Mouse (Mus musculus) embryo, embryonic 11 days (tissue): Measurements from ENCODE around the gene Gabrb1.

Source experiments
- DNase-seq: peaks from one replicate; pipeline ENCODE4 v3.0.0-alpha.2; 2015

The Gabrb1 gene

DNA sequence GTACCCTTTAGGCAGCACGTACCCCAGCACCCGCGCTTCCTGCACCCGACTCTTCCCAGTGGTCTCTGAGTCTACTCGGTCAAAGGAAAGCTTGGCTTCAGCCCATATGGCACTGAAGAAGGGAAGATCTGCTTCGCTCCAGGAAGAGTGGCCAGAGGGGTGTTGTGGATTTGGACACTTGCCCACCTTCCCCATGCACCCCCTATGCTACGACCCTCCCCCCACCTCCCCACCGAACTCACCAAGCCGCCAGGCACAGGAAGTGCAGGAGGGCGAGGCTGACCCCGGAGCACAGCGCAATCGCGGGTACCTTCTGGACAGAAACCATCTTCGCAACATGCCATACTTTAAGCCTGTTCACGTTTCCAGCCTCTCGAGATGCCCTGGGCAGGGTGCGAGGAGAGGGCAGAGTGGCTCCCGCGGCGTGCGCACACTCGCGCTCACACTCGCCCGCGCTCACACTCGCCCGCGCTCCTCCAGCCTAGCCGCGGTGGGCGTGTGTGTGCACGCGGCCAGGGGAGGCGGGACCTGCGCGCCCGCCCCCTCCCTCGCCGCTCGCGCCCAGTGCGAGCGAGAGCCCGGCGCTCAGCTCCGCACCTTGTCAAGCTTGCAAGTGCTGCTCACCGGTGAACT, at the start of gene Gabrb1:
TSS of gene Gabrb1 (plus strand) at position 632 of the 633 bp plus-strand sequence.
- peak; percentile 80 for DNase-seq

DNA sequence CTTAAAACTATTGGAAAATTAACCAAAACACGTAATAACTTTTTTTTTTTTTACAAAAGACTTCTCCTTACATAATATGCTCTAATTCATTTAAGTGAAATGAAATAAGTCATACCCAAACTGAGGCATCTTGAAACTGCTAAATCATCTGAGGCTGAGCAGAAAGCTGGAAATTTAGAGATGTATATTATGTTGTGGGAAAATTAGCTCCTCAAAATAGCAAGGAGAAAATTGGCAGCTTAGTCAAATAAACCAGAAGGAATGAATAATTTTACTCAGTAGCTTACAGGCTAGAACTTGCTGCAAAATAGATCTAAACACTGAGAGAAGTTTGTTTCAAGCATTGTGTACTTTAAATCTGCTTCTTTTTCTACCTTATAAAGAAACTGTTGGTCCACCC, 49.2 kb upstream of the Gabrb1 start:
- DNase-seq: no peak

DNA sequence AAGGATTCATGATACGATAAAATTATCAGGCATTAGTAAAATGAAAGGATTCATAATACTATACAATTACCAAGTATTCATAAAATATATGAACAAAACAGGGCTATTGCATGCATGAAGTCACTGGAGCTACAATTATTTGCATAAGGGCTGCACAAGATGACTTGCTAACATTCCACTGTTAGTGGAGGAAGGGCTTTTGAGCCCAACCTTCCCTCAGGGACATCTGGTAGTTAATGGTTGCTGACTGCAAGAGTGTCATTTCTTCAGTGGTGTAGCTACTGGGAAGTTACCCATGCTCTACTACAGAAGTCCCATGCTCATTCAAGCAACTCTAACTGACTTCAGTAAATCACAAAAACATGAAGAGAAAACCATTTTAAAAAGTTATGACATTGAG, 43.6 kb upstream of the Gabrb1 start:
- DNase-seq: no peak

DNA sequence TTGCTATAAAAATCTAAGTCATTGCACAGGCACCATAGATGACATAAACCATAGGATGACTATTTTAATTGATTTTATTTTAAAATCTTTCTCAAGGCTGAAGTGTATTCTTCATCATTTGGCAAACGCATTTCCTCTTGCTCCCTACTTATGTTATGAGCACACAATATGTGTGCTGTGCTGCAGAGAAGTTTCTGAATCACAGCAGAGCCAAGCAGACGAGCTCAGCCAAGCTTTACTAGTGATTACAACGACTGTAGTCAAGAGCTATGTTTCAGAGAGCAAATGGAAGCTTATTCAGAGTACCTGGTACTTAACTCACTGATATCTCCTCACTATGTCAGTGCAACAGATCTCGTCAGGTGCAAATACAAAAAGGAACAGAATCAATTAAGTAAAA, 41.2 kb upstream of the Gabrb1 start:
- no peak for DNase-seq

DNA sequence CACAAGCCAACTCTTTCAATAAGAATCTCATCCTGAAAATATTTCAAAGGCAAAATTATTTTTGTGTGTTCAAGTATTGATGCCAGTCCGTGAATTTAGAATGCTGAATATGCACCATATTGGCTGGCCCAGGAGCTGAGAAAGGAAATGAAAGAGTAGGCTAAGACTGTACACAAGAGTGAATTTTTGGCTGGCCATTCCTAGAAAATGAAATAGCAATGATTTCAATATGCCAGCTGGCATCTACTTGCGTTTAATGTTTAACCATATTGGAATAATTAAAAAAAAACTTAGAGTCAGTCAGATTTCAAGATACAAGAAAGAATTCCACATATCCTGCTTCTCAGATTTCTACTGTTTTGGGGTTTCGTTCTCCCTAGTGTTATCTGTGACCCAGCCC, 30.1 kb upstream of the Gabrb1 start:
- DNase-seq: no peak

DNA sequence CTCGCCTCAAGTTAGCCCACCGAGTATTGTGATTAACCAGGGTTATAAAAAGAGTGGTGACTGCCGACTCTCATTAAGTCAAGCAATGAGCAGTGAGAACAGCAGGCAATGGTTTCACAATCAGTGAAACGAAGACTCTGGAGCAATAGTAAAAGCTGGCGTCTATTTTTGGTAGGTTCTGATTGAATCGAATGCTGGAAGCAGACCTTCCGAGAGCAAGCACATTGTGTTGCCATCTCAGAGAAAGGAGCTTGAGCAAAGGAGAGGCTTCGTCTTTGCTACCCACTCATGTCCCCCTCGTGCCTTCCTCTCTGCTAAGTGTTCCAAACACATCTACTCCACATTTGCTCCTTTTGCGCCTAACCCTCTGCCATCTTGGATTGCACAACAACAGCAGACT, 18.1 kb upstream of the Gabrb1 start:
- DNase-seq: no peak

DNA sequence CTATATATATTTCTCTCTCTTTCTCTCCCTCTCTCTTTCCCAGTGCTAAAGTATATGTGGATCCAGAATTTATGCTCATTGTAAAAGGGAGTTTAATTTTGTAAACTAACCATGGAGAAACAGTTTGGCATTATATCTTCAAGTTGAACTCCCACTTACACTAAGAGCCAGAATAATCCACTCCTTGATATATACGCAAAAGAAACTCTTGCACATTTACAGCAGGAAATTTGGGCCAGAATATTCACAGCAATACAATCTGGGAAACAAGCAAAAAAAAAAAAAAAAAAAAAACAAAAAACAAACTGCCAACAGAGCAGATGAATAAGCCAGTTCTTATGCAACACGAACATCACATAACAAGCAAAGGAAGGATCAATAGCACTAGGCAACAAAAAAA, 9.8 kb upstream of the Gabrb1 start:
- DNase-seq: no peak

DNA sequence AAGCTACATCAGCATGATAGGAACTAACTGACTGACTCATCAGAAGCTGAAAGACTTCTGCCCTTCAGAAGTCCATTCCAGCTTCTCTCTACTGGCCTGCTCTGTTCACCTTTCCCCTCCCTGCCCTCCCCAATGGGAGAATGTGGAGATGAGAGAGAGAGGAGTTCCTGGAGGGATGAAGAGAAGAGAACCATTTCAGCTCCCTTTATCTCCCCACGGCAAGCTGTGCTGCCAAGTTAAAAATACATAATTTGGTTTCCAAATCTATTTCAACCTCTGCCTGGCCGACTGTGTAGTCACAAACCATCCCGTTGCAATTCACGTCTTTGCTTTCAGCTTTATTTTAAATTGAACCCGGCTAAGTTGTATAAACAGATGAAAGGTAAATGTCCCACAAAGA, 3.9 kb upstream of the Gabrb1 start:
- DNase-seq: no peak

DNA sequence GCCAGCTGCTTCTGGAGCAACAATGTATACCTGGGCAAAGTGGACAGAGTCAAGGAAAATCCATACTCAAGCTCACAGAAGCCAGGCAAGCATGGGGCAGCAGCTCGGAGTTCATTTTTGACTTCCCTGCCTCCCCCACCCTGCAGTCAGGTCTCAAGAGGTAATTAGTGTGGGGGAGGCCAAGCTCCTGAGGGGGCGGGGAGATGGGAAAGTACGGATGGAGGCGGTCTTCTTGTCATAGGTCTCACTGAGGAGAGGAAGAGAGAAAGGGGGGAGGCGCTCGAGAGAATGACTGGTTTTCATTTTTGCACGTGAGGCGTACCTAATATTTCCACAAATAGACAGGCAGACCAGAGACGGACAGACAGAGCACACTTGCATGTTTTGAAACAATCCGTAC, 1.1 kb upstream of the Gabrb1 start:
- DNase-seq: no peak

DNA sequence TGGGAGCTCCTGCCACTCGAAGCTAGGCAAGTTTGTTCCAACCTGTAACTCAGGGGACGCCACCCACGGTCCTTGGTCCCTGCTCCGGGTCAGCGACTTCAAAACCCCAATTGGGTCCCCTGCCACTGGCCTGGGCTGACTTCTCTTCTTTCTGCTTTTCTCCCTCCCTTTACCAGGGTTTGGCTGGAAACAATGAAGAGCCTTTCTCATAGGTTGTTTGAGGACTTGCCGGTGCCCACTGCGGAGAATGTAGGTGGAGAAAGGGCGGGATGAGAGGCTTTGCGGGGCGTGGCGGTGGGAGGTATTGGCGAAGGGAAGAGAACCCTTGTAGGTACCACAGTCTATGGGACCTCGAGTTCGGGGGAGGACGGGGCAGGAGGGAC, 193 bp downstream of the Gabrb1 start, which contains the start of gene Gabra4:
TSS of gene Gabra4 (minus strand) at position 194 of the 383 bp plus-strand sequence.
- no peak for DNase-seq

DNA sequence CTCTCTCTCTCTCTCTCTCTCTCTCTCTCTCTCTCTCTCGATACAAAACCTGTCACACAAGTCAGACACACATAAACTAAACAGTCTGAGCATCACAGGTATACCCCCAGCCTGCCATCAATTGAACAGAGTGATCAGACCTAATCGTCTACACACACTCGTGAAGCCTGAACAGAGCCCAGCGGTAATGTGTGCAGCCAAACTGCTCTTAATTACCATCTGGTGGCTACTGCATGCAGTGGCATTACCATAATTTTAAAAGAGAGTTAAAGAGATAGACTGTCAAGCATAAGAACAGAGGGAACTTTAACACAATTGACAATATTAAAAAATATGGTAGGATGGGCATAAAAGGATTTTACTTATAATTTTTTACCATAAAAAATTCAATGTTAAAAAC, 7.7 kb downstream of the Gabrb1 start:
- DNase-seq: no peak

DNA sequence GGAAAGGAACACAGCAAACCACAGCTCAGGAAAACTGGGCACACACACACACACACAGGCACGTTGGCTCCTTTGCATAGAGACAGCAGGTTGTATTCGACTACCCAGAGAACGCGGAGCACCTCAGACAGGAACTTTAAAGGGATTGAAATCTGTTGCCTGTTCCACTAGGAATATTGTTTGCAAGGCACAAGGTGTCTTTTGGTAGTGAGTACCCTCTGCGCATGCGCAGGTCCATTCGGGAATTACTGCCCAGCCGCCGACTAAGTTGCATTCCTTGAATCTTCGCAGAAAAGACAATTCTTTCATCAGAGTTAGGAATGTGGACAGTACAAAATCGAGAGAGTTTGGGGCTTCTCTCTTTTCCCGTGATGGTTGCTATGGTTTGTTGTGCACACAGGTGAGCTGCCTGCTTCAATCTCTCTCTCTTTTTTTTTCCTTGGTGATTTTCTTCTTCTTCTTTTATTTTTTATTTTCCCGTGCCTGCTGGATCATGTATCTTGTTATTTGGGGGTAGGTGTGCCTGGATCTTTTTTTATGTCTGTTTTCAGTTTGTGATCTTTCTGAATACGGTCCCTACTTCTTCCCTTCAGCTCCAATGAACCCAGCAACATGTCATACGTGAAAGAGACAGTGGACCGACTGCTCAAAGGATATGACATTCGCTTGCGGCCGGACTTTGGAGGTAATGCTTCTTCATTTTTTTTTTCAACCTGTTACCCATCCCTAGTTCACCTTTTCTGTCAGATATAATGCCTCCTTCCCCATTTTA, 42.0 kb downstream of the Gabrb1 start:
- DNase-seq: peak; percentile 80

DNA sequence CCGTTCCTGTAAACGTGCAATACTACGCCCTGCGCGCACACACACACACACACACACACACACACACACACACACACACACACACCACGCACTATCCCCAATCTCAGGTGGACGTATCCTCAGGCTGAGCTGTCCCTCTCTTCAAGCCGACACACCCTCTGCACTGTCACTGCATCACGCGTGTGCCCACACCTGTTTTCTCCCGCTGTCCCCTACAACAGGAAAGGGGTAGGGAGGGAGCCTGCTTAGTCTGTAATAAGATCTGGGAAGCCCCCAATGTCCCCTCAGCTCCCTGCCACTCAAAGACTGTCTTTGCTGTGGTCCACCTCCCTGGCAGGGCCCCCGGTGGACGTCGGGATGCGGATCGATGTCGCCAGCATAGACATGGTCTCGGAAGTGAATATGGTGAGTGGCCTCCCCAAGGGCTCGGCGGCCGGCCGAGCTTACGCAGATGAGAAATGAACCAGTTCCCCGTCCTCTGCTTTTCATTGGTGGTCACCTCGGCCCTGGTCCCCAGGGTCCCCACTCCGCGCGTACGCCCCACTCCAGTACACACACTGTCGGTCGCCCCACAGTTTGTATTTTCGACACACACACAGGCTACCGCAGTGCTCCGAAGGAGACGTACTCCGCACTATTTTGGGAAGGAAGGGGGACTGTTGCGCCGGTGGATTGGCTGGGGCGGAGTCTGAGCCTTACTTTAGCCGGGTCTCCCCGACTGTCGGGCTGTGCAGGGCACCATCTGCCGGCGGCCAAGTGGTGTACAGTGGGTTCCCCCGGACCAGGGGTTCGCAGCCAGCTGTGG, 42.8 kb downstream of the Gabrb1 start:
- DNase-seq: peak; percentile 81

DNA sequence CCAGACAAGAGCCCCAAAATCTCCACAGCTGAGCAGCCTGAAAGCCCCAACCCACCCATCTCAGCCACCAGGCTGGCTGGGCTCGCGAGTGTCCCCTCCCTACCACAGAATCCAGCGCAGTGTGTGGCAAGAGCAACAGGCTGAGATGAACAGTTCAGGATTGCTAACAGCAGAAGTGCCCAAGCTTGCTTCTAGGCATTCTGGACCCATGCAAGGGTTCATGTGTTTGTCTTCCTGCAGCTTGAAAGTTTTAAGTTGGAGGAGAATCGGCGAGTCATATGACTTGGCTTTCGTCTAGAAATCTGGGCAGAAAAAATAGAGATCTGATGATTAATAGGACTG, 43.3 kb downstream of the Gabrb1 start:
- DNase-seq: no peak

DNA sequence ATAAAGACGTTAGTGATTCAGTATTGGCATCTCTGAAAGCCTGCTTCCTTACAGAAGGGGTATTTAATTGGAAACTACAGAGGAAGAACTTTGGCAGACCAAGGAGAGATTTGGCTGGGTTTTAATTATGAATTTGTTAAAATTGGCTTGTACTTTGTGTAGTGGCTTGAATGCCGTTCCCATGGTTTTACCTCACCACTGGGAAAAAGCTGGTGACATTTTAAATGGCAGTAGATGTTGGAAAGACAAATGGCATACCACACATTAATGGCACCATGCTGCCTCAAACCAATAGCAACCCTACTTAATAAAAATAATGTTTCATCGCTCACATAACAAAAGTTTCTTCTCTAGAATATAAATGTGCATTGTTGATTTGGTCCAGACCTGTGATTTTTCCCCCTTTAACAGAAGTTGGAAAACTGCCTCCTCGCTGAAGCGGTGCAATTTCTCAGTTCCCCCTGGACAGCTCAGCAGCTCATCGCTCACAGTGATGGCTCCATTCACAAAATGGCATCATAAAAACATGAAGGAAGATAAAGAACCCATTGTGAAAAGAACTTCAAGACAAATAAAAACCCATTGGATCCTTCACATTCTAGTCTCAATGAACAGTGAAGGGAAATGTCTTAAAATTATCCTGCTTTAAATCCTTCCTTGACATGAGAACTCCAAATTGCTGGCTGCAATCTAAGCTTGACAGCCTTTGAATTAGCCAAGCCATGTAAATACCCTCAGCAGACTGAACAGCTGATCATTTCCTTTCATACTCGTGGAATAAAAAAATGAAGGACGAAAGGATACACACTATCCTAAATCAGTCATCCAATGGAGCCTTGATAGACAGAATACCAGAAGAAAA, 75.2 kb downstream of the Gabrb1 start:
- no peak for DNase-seq

DNA sequence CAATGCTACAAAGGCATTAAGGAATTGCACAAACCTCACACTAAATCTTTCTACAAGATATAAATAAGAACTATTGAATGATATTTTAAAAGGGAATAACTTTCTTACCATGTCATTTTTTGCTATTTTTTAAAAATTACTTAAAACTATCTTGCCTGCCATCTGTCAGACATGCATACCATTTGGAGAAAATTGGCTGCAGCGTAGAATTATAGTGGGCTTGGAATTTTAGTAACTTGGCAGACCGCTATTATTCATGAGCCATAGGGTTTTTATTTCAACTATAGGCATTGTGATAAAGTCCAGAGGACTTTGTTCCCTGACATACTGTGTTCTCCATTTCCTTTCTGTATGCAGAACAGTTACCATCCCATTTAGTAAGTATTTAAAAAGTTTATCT, 89.5 kb downstream of the Gabrb1 start:
- no peak for DNase-seq

DNA sequence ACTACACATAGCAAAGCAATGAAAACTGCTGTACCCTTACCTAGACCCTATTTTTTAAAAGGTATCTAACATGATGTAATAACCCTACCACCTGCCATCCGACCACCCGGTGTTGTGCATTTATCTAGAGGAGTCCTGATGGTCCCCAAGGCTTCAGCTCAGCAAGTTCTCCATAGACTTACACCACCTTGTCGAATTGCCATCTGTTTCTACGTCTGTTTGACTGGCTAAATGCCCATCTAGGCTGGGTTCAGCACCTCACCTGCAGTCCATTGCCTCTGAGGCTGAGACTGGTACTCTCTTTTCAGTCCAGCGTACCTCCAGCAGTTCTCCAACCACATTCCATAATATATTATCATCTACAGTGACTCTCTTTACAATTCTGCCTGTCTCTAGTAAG, 96.1 kb downstream of the Gabrb1 start:
- no peak for DNase-seq

DNA sequence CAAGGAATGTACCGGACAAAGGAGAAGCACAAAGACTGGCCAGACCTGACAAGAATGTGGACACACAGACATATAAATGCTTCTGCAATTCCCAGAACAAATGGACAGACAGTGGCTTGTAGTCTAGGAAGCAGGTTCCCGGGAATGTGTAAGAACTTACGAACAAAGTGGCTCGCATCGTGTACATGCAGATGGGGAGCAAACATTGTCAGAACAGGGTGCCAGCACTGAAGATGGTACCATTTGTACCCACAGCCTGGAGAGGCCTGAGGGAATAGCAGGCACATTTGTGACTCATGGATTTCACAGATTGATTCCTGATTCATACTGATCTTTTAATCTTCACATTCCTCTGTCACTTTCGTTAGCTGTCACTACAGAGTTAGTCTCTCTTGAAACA, 103.2 kb downstream of the Gabrb1 start:
- DNase-seq: no peak

DNA sequence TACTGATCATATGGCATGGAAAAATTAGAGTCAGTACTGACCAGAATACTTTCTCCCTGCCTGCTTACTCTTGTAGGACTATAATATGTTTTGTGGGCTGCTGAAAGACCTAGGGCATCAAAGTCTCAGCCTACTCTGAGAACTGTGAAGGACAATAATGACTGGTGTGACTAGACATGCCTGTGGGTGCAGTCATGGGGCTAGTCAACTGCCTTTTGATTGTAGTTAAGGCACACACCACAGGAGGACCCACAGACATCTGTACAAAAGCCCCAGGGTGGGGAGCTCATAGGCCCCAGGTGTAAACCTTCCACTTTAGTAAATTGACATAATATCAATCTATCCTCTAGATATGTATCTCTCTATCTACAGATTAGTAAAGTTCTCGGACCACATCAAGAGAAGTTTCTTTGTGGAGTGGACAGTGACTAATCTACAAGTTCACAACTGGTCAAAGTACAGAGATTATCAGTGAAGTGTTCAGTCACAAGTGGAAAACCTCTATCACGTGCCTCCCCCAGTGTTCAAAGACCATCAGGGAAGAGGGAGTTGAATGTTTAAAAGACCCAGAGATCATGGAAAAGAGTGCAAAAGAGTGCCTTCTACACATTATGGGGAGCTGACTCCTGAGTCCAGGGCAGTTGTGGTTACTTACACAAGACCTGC, 123.7 kb downstream of the Gabrb1 start:
- DNase-seq: no peak

DNA sequence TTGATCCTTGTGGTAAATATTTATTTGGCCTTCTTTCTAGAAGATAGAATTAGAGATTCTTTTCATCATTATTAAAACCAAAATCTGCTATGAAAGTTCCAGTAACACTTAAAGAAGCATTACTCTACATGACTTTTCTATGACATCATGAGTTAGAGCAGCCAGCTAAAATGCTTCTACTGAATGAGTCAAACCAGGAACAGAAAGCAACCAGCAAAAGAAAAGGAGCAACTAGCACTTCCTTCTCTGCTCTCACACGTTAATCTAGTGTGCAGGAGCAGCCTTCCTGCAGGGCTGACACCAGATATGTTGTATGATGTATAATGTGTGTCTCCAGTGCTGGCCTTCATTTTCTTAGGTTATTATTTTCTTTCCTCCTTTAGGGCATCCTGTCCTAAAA, 164.9 kb downstream of the Gabrb1 start:
- no peak for DNase-seq

DNA sequence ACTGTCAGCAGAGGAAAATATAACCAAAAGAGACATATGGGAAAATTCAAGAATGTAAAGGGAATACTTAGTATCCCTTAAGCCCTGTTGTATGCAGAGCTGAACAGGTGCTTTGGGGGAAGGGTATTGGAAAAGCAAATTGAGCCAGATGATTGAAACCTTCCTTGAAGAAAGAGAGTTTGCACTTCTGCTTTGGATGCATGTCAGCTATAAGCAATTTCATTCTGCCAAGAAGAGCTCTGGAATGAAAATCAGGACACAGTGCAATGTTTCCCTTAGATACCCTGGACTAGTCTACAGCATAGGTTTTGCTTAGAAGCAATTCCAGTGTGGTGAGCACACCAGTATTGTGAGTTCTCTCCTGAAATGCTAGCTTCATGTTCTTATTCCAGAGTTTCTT, 170.4 kb downstream of the Gabrb1 start:
- DNase-seq: no peak

DNA sequence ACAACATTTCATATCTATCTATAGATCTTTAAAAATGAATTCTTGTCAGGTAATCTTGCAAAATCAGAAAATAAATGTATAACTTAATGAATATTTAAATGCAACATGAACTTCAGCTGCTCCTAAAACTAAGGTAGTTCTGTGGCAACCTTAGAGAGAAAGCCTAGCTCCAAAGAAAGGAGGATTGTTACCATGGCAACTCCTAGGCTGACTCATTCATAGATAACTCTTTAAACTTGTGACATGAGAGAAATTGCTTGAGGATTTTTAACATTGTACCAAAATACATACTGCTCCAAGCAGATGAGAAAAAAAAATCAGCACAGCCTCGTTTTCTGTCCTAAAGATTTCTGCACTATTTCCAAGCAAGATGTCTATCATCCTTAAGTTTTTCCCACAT, 171.1 kb downstream of the Gabrb1 start:
- no peak for DNase-seq

DNA sequence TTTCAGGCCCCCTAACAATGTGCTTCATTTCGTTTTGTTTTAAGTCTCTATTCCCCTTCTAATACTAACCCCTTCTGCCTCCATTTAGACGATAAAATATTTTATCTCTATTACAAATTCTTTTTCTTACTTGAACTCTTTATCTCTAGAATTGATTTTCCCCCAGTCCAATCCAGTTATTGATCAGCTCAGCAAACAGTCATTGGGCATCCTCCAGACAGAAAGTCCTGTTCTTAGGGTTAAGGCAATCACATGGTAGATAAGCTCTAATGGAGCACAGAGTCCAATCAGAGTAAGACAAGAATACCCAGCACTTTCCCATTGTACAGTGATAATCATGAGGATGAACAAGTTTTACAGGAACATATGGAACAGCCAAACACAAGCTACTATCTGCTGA, 172.4 kb downstream of the Gabrb1 start:
- no peak for DNase-seq
